Mouse (Mus musculus): ENCODE data around the gene Ssr4.

DNA sequence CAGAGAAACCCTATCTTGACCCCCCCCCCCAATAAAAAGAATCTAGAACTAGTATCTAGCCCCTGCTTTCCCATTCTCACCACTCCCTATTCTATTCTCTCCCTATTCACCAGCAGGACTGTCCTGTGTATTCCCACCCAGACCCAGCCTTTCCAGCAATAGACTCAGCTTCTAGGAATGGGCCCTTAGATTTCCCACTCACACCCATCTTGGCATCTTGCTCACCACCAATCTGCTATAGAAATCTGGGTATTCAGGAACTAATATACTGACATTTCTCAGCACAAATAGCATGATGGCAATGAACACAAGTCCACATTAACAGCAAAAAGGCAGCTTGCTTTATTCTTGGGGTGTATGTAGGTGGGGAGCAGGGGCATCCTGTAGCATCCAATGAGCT, 6.2 kb downstream of the Ssr4 start:
- TF ChIP-seq POLR2A (IDR thresholded peaks at IDR 0.05; ENCODE audit: low read depth, low read length) (no peak), CTCF (conservative IDR thresholded peaks at IDR 0.05; ENCODE audit: insufficient read depth, insufficient read length, low read depth, low read length) (no peak)

Data from kidney, adult 2 months (tissue).